Mouse (Mus musculus): ENCODE results near the gene Cap1.
"Not testable (repeated sequence)": the region's sequence is repeated elsewhere in the genome, so short reads cannot be mapped to it uniquely, and the experiment has no call there.

Gene Cap1

DNA sequence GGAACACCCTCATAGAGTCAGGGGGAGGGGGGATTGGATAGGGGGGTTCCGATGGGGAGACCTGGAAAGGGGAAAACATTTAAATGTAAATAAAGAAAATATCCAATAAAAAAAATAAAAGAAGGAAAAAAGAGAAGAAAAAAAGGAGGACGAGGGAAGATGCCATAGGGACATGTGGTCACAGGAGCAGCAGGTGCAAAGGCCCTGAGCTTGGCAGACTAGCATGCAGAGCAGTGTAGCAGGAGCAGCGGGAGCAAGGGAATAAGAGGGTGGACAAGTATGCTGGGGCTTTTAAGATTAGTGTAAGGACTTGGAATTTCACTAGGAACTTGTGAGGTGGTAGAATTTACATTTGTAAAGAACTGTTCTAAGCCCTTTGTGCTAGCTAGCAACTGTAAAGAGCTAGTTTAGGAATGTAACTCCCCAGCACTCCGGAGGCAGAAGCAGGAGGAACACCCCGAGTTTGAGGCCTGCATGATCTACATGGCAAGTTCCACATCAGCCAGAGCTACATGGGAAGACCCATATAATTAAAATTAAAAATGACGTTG, 48.6 kb downstream of the Cap1 start:
- no peak for DNase-seq (ENCODE audit: low spot score)

DNA sequence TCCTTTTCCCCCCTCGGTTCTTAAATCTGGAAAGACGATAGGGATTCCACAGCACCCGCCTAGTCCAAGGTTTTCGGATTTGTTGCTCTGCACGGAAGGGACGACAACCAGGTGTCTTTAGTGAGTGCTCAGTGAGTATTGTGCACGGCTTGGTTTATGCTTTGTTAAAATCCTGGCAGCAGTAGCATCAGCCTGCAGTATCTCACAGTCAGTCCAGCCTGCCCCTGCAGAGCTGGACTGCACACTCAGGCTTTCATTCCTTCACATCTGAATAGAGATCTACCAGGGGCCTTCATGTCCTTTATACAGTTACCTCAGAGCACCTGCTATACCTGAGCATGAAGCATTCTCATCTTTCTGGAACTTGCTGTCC, 49.5 kb downstream of the Cap1 start:
- no peak for DNase-seq (ENCODE audit: low spot score)

DNA sequence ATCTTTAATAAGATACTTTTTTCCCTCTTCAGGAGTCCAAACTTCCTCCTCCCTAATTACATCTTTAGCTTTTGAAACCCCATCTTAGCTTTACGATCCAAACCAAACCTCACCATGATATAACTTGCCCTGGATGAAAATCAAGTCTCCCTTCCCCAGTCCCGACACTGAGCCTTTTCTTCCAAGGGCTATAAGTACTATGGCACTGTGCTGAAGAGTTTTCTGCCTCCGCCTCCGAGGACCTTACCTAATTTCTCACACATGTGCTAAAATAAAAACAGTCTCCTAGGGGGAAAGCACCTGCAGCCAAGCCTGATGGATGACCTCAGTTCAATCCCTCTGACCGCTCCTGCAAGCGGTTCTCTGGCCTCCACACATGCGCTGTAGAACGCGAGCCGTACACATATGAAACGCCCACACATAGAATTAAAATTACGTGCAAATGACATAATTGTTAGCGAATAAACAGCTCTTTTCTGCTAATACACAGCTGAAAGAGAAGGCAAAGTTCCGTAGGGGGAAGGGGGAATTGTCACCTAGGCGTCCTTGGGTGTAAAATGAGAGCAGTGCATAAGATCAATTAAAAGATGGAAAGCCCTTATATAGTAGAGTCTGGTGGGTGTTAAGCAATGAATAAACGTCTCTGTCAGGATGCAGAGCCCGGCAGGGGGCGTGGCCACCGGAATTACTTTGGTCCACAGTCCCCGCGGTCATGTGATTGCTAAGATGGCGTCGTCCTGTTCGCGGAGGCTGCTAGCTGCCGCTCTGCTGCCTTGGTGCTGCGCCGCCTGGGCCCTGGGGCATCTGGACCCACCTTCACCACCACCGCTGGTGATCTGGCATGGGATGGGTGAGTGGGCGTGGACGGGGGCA, 50.1 kb downstream of the Cap1 start, which contains the start of gene Ppt1:
TSS of gene Ppt1 (plus strand) at position 713 of the 873 bp plus-strand sequence.
- peak; percentile 95 for DNase-seq (ENCODE audit: low spot score)

DNA sequence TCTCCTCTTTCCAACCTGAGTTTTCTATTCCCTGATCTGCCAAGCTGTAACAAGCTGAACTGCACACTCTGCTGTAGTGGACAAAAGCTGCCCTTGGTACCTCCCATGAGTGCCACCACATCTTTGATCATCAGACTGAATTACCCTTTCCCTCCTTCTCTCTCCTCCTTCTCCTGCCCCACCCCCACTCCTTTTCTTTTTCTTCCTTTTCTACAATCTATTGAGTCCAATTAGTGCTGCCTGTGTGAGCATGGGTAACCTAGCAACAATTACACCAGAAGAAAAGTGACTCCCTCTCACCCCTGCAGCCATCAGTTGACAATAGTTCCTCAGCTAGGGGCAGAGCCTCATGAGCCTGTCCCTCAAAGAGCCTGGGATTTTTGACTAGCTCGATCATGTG, 54.0 kb downstream of the Cap1 start:
- peak; percentile 84 for DNase-seq (ENCODE audit: low spot score)

DNA sequence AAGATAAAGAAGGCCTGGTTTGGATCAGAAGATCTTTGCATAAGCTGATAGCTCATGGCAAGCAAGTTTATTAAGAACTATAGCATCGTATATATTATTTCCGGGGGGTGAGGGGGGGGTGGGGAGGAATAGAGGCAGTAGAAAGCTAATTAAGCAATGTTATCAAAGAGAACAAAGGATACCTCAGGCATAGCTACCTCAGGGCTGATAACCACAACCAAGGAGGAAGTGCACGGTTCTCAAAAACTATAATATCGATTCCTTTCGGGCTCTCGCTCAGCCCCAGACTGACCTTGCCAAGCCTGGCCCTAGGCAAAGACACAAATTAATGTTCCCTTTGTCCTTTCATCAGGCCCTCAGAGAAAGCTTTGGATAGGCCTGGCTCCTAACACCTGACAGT, 56.5 kb downstream of the Cap1 start:
- DNase-seq (ENCODE audit: low spot score): no peak

DNA sequence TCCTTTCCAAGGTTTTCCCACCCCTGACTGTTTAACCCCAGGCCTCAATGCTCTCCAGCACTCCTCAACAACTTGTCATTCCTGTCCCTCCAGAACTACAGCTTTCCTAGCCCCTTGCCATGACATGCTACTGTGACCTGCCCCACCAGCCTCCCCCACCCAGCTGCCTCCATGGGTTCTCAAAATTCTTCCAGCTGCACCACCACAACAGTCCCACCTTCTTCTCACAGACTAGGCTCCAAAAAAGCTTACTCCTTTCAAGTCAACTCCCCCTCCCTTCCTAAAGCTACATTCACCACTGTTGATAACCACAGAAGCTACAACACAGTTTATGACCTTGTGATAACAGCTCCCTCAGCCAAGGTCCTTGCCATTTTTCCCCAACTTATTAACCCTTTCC, 58.2 kb downstream of the Cap1 start:
- no peak for DNase-seq (ENCODE audit: low spot score)

DNA sequence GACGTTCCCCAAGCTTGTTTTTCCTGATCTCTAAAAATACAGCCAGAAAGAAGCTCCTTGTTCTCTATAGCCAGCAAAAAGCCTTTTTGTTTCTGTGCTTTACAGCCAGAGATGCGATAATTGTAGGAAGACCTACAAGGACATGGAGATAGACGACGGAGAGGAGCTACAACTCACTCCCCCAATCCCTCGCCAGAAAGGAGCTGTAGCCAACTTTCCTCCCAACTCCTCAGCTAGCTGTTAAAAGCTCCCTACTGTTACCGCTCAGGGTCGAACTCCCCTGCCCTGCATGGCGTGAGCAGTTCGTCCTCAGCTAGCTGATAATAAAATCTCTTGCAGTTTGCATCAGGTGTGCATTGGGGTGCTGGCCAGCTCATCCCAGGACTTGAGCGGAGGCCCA, 64.9 kb downstream of the Cap1 start:
- not testable (repeated sequence) for DNase-seq (ENCODE audit: low spot score)

DNA sequence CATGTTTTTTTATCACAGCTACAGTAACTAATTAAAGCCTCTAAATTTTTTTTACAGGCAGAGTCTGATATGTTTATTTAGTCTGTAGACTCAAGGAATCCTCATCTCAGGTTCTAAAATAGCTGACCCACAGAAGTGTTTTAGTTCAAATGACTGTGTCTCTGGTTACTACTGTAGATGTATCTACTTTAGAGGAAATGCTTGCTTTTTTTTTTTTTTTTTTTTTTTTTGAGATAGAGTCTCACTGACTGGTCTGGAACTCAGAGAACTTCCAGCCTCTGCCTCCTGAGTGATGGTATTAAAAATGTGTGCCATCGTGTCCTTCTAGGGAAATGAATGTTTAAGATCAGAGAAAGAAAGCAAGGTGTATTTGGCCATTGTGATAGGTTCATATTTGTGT, 69.7 kb downstream of the Cap1 start:
- DNase-seq (ENCODE audit: low spot score): no peak

DNA sequence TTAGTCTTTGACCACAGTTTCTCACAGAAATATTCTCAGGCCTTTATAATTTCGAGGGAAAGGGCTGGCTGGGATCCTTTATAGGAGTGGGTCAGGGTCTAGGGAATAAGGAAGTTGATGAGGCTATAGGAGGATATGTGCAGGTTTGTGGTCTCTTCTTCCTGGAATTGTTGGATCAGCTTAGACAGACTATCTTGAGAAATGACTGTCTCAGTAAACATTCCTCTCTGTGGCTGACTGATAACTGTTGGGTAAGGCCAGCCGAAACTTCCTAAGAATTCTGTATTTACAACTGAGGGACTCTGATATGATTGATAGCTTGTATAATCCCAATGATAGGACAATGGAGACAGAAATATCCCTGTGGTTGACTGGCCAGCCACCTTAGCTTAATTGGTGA, 74.0 kb downstream of the Cap1 start:
- DNase-seq (ENCODE audit: low spot score): no peak

DNA sequence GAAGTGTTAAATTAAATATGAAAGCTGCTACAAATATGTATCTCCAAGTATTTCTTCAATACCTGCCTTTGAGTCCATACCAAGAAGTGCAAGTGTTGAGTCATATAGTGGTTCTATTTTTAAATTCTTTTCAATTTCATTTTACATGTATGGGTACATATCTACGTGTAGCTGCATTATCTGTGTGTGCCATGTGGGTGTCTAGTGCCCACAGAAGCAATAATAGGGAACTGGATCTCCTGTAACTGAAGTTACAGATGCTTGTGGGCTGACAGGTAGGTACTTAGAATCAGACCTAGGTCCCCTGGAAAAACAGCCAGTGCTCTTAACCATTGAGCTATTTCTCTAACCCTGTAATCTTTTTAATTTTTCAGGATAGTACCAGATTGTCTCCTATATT, 74.7 kb downstream of the Cap1 start:
- no peak for DNase-seq (ENCODE audit: low spot score)

Measured in embryo, embryonic 10 days (tissue).